Mouse (Mus musculus) kidney, postnatal 0 days (tissue): ENCODE results near the gene Plin5. TPM values are rescaled to one million over a fixed set of nuclear protein-coding genes. Genes with fewer than 3 reads are reported as not detected.
A peak's percentile ranks its signal among the peaks of the same experiment; 100 is the strongest.
"Not testable (repeated sequence)": the region's sequence is repeated elsewhere in the genome, so short reads cannot be mapped to it uniquely, and the experiment has no call there.

Experiments
- ATAC-seq: fragments of 200-750 bp; cut with Nextera tagmentation; replicated peaks from 2 replicates; pipeline ENCODE4 v1.8.0; 2017; ENCODE audit warnings: low read depth, moderate number of reproducible peaks, moderate TSS enrichment, moderate library complexity; ENCODE audit not compliant: low FRiP score
- DNase-seq: peaks from one replicate; pipeline ENCODE4 v3.0.0-alpha.2; 2016; ENCODE audit warnings: low spot score
- H3K27ac ChIP-seq: fragments of 300-500 bp; sonication (generic); 2 replicates; pipeline ENCODE4 v1.5.1; 2014; ENCODE audit warnings: mild to moderate bottlenecking
- H3K27me3 ChIP-seq: fragments of 300-500 bp; sonication (generic); 2 replicates; pipeline ENCODE4 v1.6.1; 2014; ENCODE audit warnings: low read length, mixed read lengths; ENCODE audit not compliant: insufficient read depth
- H3K36me3 ChIP-seq: fragments of 300-500 bp; sonication (generic); 2 replicates; pipeline ENCODE4 v1.6.1; 2014; ENCODE audit warnings: low read length, mixed read lengths; ENCODE audit not compliant: insufficient read depth
- H3K4me1 ChIP-seq: fragments of 300-500 bp; sonication (generic); replicated peaks from 2 replicates; pipeline ENCODE4 v1.6.1; 2014; ENCODE audit warnings: antibody characterized with exemption, low read length, mixed read lengths; ENCODE audit not compliant: insufficient read depth
- H3K4me2 ChIP-seq: fragments of 300-500 bp; sonication (generic); 2 replicates; pipeline ENCODE4 v1.6.1; 2014; ENCODE audit warnings: mild to moderate bottlenecking, low read length, moderate library complexity, mixed read lengths
- H3K4me3 ChIP-seq: fragments of 300-500 bp; sonication (generic); replicated peaks from 2 replicates; pipeline ENCODE4 v1.5.1; 2014; ENCODE audit warnings: low read depth, low read length
- H3K9ac ChIP-seq: fragments of 300-500 bp; sonication (generic); 2 replicates; pipeline ENCODE4 v1.6.1; 2014; ENCODE audit warnings: low read depth, low read length
- H3K9me3 ChIP-seq: fragments of 300-500 bp; sonication (generic); replicated peaks from 2 replicates; pipeline ENCODE4 v1.6.1; 2016; ENCODE audit warnings: low read length, inconsistent platforms, mixed read lengths
- CTCF ChIP-seq: IDR thresholded peaks from 2 replicates; pipeline ENCODE4 v1.5.1; 2016; ENCODE audit warnings: antibody characterized with exemption, low read depth, mild to moderate bottlenecking, moderate library complexity
- whole genome bisulfite sequencing: fragments of 180-500 bp; shearing (Covaris S2); extraction: QIAGEN DNeasy Blood & Tissue Kit; methylation state at CpG from one replicate; pipeline ENCODE4 v1.1.7; 2014; 5-methylcytosine and 5-hydroxymethylcytosine counted together
- polyA plus RNA-seq: library from polyadenylated mRNA; unstranded; fragments of >200 nt; fragmentation: Nextera tagmentation; extraction: Ambion mirVana; gene quantifications from 2 replicates; pipeline ENCODE4 v1.2.1, GENCODE M21; 2015

Gene Plin5
- polyA plus RNA-seq, 1 experiment from 2014 or later, result 1.3 TPM

DNA sequence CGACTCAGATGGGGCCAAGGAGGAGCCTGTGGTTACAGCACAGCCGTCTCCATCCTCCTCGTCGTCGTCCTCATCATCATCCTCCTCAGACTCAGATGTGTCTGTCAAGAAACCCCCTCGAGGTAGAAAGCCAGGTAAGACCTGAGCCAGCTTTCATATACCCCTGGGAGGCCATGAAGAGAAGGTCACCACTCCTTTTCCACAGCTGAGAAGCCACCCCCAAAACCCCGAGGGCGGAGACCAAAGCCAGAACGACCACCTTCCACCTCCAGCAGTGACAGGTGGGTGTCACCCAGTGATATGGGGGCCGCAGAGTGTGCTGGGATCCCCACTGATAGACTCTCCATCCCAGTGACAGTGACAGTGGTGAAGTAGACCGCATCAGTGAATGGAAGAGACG lies 20.5 kb downstream of the Plin5 start:
- DNase-seq, result no peak
- no peaks in the 10 kb centered on the region for H3K27me3 ChIP-seq
- no peak overlapping the region for H3K27ac ChIP-seq
- H3K9ac ChIP-seq, result no peak overlapping the region
- no peaks in the 10 kb centered on the region for H3K9me3 ChIP-seq
- peaks cover 63% of the 10 kb centered on the region for H3K36me3 ChIP-seq
- 90% methylated on average over 12 of the region's 12 CpGs for WGBS
- H3K4me1 ChIP-seq, result no peaks in the 10 kb centered on the region
- TF ChIP-seq CTCF, result no peak
- no peak for ATAC-seq
- H3K4me2 ChIP-seq, result no peak overlapping the region
- no peak overlapping the region for H3K4me3 ChIP-seq

DNA sequence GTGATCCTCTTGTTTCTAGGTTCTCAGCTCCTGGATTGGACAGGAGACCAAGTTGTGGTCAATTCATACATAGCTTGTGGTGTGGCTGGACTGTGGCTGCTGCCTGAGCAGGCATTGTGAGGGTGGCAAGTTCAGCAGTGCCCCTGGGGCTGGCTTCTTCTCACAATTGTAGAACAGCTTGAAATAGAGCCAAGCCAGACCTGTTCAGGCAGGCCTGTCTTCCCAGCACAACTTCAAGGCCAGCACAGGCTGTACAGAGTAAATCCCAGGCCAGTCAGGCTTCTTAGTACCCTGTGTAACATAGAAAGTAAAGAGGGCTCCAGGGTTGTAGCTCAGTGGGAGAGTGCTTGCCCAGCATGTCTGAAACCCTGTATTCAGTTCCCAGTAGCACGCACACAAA lies 24.6 kb downstream of the Plin5 start:
- H3K36me3 ChIP-seq, result peaks cover 35% of the 10 kb centered on the region
- H3K9me3 ChIP-seq, result no peaks in the 10 kb centered on the region
- 92% methylated on average over 1 of the region's 1 CpGs for WGBS
- H3K4me3 ChIP-seq, result no peak overlapping the region
- DNase-seq (no peak), ATAC-seq (no peak)
- H3K27ac ChIP-seq, result no peak overlapping the region
- no peaks in the 10 kb centered on the region for H3K4me1 ChIP-seq
- H3K4me2 ChIP-seq, result no peak overlapping the region
- no peak overlapping the region for H3K9ac ChIP-seq
- no peak for TF ChIP-seq CTCF
- H3K27me3 ChIP-seq, result no peaks in the 10 kb centered on the region

DNA sequence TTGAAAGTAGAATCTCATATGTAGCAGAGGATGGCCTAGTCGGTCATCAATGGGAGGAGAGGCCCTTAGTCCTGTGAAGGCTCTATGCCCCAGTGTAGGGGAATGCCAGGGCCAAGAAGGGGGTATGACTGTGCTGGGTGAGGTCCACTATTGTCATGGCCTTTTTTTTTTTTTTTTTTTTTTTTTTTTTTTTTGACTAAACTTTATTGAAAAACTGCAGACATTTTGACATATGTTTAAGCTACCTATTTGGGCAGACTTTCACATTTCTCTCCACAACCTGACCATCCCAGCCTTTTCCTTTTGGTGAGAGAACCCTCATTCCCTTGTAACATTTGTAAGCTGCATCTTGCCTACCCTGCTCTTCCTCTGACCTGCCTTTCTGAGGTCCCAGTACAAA lies 25.1 kb downstream of the Plin5 start:
- ATAC-seq, result no peak
- Histone ChIP-seq H3K27ac (no peak overlapping the region), H3K4me2 (no peak overlapping the region), H3K9ac (no peak overlapping the region), H3K27me3 (no peaks in the 10 kb centered on the region), H3K9me3 (no peaks in the 10 kb centered on the region), H3K4me1 (no peaks in the 10 kb centered on the region), H3K4me3 (no peak overlapping the region), H3K36me3 (peaks cover 32% of the 10 kb centered on the region)
- DNase-seq, result no peak
- WGBS, result 88% methylated on average over 1 of the region's 1 CpGs
- TF ChIP-seq CTCF, result no peak

DNA sequence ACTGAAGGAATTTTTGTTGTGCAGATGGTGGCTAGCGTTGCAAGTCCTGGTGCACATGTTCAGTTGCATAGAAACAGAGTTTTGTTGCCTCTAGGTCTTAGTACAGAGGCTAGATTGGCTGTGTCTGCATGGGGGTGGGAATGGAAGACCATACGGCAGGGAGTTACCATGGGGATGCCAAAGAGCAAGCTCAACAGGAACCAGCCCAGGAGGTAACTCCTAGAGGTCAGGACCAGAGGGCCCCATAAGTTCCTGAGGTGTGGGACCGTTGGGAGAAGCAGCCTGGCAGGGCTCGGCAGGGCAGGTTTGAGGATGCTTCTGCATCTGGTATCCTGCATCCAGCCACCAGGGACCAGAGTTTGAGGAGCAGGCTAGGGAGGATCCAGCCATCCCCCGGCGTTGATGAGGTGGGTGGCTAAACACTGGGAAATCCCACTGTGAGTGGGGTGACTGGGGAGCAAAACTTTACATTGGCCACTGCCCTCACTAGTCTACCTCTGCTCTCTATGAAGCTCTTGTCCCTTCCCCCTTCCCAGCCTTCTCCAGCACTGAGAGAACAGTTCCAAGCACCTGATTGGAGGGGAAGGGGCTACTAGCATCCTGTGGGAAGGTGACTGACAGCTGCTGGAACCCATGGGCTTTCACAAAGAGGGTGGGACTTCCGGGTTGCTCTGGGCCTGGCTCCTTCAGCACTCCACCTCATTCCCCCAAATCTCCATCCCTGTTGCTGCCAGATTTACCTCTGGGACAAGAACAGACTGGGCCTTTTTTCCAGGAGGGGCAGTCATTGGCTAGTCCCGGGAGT lies 36.4 kb downstream of the Plin5 start:
- ATAC-seq (no peak; the same call in 1 of the 2 replicates), DNase-seq (peak; percentile 95)
- Histone ChIP-seq H3K4me3 (peak overlapping the region; percentile 84), H3K4me2 (peak overlapping the region; percentile 88), H3K27ac (no peak overlapping the region), H3K9me3 (no peaks in the 10 kb centered on the region), H3K27me3 (no peaks in the 10 kb centered on the region), H3K36me3 (peaks cover 4% of the 10 kb centered on the region; the same call in 1 of the 2 replicates), H3K9ac (peak overlapping the region; percentile 87), H3K4me1 (peaks cover 12% of the 10 kb centered on the region)
- no peak for TF ChIP-seq CTCF
- WGBS, result 7% methylated on average over 8 of the region's 8 CpGs

- Histone ChIP-seq H3K4me1 (peaks cover 12% of the 10 kb centered on the region), H3K9ac (peak overlapping the region; percentile 87), H3K9me3 (no peaks in the 10 kb centered on the region), H3K4me2 (peak overlapping the region; percentile 88), H3K27ac (peak overlapping the region; percentile 44; the same call in 1 of the 2 replicates), H3K27me3 (no peaks in the 10 kb centered on the region), H3K36me3 (peaks cover 4% of the 10 kb centered on the region; the same call in 1 of the 2 replicates), H3K4me3 (peak overlapping the region; percentile 84)
- ATAC-seq, result no peak
- DNase-seq, result peak; percentile 2
- WGBS, result 1% methylated on average over 11 of the region's 11 CpGs
- TF ChIP-seq CTCF, result no peak
These were observed 37.5 kb downstream of the Plin5 start for GRCm38 (mm10) chr17:56079921-56080320.

- H3K27ac ChIP-seq, result peak within 1 kb of the TSS; percentile 44; the same call in 1 of the 2 replicates
- peak within 1 kb of the TSS; percentile 88 for H3K4me2 ChIP-seq
- under 1% methylated on average over 60 of the region's 61 CpGs for WGBS
These were observed 38.3 kb downstream of the Plin5 start, which contains the start of gene Hdgfl2 for GRCm38 (mm10) chr17:56078880-56079795. TSS of gene Hdgfl2 (plus strand) at chr17:56079634.

DNA sequence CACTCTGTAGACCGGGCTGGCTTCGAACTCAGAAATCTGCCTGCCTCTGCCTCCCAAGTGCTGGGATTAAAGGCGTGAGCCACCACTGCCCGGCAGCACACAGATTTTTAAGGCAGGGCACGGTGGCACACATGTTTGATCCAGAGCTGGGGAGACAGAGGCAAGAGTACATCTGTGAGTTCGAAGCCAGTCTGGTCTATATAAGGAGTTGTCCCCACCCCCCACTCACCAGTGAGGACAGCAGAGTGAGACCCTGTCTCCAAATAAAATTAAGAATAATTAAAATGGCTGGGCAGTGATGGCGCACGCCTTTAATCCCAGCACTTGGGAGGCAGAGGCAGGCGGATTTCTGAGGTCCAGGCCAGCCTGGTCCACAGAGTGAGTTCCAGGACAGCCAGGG lies 39.0 kb downstream of the Plin5 start:
- H3K36me3 ChIP-seq, ATAC-seq, H3K27ac ChIP-seq, H3K9me3 ChIP-seq, DNase-seq, H3K9ac ChIP-seq, H3K27me3 ChIP-seq: not testable (repeated sequence)
- peak overlapping the region; percentile 16; the same call in 1 of the 2 replicates for H3K4me3 ChIP-seq
- peaks cover 17% of the 10 kb centered on the region for H3K4me1 ChIP-seq
- WGBS, result 63% methylated on average over 9 of the region's 9 CpGs
- peak overlapping the region; percentile 36 for H3K4me2 ChIP-seq

More at GRCm38 (mm10) chr17:56078880-56079795, 38.3 kb downstream of the Plin5 start, which contains the start of gene Hdgfl2:
- no peaks in the 10 kb centered on the region for H3K9me3 ChIP-seq
- peaks cover 4% of the 10 kb centered on the region; the same call in 1 of the 2 replicates for H3K36me3 ChIP-seq
- peak within 1 kb of the TSS; percentile 84 for H3K4me3 ChIP-seq
- TF ChIP-seq CTCF, result no peak
- H3K9ac ChIP-seq, result peak within 1 kb of the TSS; percentile 87
- H3K4me1 ChIP-seq, result peaks cover 12% of the 10 kb centered on the region
- peak; percentile 94 for ATAC-seq
- peak; percentile 100 for DNase-seq
- H3K27me3 ChIP-seq, result no peaks in the 10 kb centered on the region
